In genomic region chr2:172698961-172699360, GRCm38 (mm10) we compare ENCODE assay signal across 11 mouse cellular contexts.
"Had no signal": no experiment of that assay in that cellular context is flagged by ENCODE, and none has a peak within 500 bp of the region (broad histone marks: within the 10 kb centered on the region; RNA-seq: fewer than 3 reads in every experiment).

No protein-coding gene starts in this region.

- H3K36me3 ChIP-seq: liver, embryonic 13.5 days had no signal

- H3K4me2 ChIP-seq: liver, embryonic 13.5 days; midbrain, embryonic 11.5 days had no signal

- H3K9ac ChIP-seq: liver, embryonic 13.5 days had no signal

- H3K4me3 ChIP-seq: liver, embryonic 13.5 days had no signal

- H3K4me1 ChIP-seq: liver, embryonic 13.5 days had no signal

- H3K9me3 ChIP-seq: liver, embryonic 13.5 days had no signal

- DNase-seq: kidney, adult 8-10 months; kidney, postnatal 14 days; kidney, postnatal 4 days; liver, embryonic 13.5 days; lung, adult 2 months; lung, postnatal 14 days; lung, postnatal 4 days; midbrain, embryonic 14.5 days; thymus, adult 18-20 months; thymus, postnatal 36 days had no signal

- H3K27ac ChIP-seq: liver, embryonic 13.5 days had no signal

- H3K27me3 ChIP-seq: liver, embryonic 13.5 days had no signal
